Mouse (Mus musculus): ENCODE results near the gene Slc4a10.

DNA sequence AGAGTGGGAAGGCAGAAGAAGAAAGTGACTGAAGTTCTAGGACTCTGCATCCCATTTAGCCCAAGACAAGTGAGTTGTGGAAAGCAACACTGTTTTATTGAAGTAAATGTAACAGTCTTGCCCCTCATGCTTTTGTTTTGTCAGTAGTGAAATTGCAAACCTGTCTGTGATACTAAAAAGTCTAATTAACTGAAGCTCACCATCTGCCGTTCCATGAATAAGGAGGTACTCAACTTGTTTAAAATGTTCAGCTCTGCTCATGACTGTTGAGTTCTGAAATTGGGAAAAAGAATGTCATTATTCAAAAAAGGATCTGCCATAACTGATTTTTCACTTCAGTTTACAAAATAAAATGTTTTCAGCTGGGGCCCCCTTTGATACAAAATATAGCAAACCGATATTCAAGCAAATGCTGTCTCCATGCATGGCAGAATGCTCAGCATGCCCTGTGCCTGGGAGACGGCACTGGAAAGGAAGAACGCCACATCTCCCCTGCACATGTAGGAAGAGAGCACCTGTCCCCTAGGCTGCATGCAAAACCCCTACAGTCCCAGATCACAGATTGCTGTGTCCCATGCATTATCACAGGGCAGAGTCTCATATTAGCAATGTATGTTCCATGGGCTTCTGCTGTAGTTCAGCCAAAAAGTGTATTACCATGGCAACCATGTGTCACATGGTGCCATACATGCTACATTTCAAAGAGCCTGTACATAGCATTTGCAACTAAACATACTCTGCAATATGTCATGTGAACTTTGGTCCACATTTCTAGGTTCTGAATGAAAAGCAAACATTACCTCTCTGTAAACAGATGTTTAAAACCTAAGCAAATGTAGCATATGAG, 288.4 kb downstream of the Slc4a10 start:
- TF ChIP-seq POLR2A (IDR thresholded peaks at IDR 0.05; ENCODE audit: borderline replicate concordance, control insufficient read depth, low read depth, low read length), result no peak
- no peak for TF ChIP-seq CTCF (IDR thresholded peaks at IDR 0.05; ENCODE audit: control insufficient read depth, insufficient read depth, low read length)

All from bone marrow, adult 2 months (tissue).